Mouse (Mus musculus) cerebellum, postnatal 25 days (tissue): ENCODE measurements around the gene Fxr2.
A peak's percentile ranks its signal among the peaks of the same experiment; 100 is the strongest.

Experiments used
- DNase-seq, 2 experiments: peaks; one replicate each; pipeline ENCODE4 v3.0.0; 2021; ENCODE audit warnings: mixed read lengths in 2 of 2

Gene Fxr2

DNA sequence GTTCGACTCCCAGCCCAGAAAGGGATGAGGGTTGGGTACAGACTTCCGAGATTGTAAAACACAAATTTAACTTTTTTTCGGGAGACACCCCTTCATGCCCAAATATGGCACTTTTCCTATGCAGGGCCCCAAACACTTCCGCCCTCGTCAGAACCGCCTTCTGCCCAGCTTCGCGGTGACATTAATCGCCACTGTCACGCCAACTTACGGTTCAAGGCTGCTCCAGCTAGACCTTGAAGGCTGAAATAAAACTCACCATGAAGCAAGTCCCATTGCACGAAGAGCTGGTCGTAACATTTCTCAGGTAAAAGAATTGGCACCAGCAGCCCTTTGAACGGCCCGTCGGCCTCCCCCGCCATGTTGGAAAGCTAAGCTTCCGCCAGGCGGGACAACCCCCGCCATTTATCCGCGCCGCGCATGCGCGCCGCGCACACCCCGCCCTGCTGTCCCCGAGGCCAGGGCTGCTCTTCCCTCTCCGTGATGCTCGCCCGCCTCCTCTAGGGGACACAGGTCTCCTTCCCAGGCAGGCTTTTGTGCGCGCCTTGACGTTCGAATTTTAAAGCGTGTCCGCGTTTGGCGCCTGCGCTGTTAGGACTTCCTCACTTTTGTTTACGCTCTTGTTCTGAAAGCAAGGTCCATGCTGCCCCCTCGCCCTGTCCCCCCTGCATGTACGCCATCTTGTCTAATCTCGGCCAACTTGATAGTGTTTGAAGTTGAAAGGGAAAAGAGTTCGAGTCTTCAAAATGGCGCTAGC is 29.6 kb downstream of the Fxr2 start, which contains the start of gene Mpdu1:
TSS of gene Mpdu1 (minus strand) at position 430 of the 754 bp plus-strand sequence.
- peak; percentile 93 to 95 for DNase-seq

DNA sequence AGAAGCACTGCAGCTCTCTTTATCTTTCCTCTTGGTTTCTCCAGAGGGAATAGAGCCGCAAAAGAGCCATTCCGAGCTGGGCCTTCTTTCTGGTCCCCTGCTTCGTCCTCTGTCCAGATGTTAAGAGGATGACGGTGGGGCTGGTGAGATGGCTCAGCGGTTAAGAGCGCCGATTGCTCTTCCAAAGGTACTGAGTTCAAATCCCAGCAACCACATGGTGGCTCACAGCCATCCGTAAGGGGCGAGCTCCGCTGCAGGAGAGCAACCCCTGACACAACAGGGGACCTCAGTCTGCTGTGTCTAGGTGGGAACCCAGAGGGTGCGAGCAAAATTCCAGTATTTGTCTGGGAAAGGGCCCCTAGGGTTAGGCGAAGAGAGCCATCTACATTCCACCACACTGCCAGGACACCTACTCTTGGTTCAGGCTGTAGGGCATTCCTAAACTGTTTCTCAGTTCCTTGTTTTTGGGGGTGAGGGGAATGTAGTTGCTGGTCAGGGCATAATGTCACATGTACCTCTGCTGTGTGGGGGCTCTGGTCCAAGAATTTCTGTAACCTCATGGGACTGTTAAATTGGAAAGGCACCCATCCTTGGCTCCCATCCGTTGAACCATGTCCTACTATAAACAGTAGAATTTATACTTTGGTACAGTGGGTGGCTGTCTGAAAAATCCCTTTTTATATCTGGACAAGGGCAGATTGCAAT is 30.3 kb downstream of the Fxr2 start:
- no peak for DNase-seq

DNA sequence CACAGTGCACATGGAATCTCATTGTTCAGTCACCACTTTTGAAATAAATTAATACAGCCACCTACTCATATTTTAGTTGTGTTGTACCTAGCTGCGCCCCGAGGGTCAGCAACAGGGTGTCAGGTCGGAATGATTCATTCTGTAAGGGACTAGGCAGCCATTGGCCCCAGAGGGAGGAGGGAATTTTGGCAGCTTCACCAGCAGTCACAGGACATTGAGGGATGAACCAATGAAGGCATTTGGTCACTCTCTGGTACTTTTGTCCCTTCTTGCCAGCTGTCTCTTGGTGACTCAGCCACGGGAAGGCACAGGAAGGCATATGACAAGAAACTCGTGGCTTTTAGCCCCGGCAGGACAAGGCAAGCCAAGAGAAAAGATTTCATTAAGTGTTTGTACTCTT is 31.0 kb downstream of the Fxr2 start:
- peak in 1 of 2 experiments; percentile 37 for DNase-seq

DNA sequence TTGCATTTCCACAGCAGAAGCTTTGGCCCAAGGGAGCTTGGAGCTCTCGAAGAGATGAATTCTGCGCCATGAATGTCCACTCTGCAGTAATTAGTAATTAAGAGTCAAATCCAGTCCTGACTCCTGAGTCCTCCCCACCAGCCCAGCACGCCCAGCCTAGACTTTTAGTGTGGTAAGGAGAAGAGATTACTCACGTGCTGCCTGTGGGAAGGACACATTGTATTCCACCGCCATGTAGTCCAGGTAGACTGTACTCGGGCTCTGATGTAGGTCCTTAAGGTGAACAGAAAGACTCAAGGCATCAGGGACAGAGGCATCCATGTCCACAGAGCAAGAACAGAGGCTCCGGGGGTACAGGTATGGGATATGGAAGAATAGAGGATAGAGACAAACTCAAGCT is 32.1 kb downstream of the Fxr2 start:
- DNase-seq: no peak

DNA sequence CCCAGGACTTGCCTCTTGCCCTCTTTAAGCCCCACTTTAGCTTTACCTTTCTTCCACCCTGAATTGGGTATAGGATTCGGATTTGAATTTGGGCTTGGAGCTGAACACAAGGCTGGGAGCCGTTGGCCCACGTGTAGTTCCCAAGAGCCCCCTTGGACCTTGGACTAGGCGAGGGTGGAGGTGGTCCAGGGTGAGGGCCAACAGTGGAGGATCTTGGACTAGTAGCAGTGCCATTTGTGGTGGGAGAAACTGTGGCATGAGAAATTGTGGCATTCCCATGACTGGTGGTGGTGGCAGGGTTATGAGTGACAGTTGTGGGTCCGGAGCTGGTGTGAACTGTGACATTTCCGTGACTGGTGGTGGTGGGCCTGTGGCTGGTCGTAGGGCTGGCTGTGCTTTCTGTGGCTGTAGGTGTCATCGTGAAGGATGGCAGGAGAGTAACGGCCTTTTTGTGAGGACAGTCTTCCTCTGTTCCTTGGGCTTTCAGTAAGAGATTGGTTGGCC is 32.7 kb downstream of the Fxr2 start:
- no peak for DNase-seq

DNA sequence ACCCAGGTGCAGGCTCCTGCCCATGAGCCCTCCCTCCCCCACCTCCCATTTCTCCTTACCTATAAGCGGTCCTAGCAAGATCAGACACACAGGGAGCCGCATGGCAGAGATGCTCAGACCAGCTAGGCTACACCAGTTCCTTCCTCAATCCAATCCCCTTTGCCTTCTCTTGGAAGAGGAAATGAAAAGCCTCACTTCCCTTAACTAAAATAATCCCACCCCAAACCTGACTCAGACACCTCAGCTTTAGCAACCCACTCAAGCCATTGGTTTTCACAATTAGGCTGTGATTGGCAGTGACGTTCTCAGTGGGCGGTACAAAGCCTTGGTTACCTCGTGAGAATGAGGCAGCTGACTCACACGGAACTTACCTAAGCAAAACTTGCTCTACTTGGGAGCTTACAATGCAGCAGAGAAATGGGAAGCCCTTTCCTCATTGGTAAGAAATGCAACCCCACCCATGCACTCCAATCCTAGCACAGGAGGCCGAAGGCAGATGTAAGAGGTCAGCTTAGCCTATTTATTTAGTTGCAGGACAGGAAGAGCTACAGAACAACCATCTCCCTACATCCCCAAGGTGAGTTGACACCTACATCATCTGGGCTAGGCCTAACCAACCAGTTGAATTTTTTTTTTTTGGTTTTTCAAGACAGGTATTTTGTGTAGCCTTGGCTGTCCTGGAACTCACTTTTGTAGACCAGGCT is 33.3 kb downstream of the Fxr2 start, which contains the start of gene Cd68:
TSS of gene Cd68 (minus strand) at position 193 of the 704 bp plus-strand sequence.
- no peak for DNase-seq

DNA sequence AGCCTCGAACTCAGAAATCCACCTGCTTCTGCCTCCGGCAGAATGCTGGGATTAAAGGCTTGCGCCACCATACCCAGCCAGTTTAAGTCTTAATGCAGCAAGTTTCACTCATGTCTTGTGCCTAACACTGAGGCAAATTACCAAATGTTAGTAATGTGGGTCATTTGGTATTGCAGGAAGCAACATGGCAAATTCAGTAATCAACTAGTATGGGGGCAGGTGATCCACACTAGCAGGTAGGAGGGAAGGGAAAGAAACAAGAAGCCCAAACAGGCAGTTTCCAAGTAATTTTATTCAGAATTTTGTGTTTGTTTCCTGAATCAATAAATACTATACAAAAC is 33.8 kb downstream of the Fxr2 start:
- no peak for DNase-seq

DNA sequence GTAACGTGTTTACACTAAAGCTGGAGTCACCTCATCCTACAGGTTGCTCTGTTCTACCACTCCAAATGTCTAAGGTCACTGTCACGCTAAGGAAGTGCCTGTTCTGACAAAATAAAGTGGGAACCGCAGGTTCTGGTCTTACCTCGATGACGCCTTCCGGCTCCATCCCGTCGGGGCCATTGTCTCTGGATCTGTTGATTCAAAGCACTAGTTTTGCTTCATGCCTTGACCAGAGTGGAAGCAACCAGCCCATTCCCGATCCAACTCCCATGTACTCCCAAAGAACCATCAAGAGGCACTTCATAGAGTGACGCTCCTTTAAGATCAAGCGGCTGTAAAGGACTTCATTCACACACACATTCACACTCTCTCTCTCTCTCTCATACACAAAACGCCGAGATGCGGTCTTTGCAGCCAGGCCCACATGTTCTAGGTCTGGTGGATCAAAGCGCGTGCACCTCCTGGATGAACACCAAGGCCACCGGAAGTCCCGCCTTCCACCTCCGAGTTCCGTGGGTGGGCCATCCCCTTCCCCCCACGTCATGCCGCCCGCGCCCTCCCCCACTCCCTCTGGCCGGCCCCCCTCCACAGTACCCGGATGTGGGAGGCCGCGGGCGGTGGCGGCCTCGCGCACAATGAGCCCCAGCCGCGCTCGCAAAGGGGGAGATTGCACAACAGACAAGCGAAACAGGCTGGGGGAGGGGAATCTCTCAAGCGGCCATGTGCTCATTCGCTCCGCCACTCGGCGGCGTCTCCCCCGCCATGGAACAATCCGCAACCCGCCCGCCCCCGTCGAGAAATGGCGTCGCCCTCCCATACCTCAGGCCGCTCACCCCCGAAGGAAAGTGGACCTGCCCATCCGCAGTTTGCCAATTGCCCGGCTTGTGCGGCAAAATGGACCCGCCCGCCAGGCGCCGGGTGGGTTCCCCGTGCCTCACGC is 38.3 kb downstream of the Fxr2 start:
- DNase-seq: peak; percentile 96 to 98

DNA sequence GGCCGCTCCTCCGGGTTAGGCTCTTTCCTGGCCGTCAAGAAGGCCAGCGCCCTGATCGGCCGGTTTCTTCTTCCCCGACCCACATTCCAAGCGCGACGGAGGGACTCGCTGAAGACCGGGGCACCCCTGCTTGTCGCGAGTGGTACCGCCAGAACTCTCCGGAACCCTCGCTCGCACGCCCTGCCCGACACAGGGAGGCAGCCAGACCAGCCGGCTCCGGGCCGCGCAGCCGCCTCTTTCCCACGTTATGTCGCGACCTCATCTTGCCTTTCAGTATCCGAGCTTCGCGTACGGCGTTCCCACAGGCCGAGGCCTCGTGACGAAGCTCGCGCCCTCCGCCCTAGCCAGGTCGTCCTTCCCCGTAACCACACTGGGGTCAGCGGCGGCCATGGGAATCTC is 38.9 kb downstream of the Fxr2 start:
- no peak for DNase-seq

DNA sequence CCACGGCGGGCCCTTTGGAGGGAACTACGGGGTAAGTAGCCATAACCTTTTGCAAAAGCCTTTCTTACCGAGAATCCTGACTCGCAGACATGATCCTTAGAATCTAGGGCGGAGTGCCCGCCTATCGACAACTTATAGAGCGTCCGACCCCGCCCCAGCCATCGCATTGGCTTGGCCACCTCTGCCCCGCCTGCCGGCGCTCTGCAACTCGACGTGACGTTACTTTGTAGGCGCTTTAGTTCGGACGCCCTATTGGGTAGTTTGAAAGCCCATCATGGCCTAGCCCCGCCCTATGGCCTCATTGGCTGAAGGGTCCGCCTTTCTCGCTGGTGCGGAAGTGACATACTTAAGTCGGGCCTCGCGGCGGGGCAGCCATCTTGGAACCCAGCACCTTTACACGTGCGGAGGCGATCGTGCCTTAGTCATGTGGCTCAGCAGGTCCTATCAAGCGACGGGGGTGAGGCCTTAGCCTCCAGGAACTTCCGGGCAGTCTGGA is 39.5 kb downstream of the Fxr2 start, which contains the start of gene Eif4a1:
TSS of gene Eif4a1 (minus strand) at position 213 of the 496 bp plus-strand sequence.
- peak; percentile 100 for DNase-seq

DNA sequence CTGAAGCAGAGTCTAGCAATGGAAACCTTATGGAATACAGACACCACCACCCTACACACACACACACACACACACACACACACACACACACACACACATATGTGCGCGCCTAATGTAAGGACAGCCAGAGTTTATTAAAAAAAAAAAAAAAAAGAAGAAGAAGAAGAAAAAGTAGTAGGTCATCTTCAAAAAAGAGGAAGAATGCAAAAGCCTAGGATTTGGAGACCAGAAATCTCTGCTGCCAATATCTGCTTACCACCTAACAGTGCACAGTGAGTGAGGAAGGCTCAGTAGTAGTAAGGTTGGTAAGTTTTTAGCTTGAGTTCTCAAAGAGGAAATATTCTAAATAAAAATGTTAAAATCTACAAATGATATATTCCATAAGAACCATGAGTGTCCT is 46.4 kb downstream of the Fxr2 start:
- DNase-seq: no peak

DNA sequence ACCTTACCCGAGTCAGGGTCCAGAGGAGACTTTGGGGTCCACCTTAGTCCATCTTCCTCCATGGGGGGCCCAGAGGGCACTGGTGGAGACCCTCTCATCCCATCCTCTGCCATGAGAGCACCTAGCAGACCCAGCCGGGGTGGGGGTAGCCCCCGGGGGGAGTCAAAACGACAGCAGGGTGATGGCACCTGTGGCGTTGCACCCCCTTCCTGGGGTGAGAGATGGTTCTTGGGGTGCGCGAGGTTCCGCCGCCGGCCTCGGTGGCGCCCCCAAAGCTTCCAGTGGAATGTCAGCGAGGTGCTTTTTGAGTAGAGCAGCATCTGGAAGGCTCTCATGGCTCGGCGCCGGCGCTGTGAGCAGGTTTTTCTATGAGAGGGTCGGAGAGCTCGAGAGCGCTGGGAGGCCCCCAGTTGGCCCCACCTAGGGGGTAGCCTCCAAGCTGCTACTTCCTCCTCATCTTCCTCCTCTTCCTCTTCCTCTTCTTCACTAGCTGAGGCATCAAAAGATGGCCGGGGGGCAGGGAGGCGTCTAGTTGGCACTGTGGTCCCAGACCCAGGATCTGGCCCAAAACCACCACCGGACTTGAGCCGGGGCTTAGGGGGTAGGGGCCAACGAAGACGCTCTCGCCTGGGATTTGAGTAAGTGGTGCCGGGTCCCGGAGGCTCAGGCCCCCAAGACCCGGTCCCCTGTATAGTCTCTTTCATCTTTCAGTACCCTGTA is 47.5 kb downstream of the Fxr2 start:
- DNase-seq: peak in 1 of 2 experiments; percentile 43

DNA sequence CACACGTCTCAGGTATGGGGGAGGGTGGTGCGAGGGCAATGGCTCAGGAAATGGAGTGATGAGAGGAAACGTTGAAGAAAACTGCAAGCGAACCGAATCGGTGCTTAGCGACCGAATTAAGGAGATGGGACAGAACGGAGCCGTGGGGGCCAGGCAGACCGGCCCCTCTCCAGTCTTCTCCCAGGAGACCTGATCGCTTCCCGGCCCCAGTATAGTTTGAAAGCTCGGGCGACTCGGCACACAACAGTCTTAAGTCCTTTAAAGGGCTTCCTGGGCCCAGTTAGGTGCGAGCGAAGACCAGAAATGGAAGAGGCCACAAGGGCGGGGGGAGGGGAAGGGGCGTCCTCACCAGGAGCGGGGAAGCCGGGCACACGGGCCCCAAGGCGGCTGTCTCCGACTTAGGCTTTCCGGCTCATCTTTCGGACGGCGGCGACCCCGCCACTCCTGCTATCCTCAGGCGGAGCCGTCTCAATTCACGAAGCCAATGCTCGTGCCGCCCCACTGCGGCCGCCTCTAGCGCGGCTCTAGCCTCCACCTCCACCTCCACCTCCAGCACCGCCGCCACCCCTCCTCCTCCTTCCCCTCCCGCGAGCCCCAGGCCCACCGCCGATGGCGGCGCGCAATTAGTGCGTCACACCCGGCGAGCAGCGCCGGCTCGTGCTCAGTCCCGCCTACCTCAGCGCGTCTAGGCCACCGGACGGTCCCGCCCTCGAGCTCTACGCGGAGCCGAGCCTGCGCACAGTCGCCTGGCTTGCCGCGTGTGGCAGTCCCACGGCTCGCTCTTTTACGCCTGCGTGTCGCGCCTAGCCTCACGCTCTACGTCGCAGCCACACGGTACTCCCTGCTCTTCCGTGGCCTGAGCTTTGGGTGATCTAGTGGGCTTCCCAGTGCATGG is 48.8 kb downstream of the Fxr2 start, which contains the start of gene Senp3:
TSS of gene Senp3 (minus strand) at position 771 of the 895 bp plus-strand sequence.
- DNase-seq: peak; percentile 97 to 98

DNA sequence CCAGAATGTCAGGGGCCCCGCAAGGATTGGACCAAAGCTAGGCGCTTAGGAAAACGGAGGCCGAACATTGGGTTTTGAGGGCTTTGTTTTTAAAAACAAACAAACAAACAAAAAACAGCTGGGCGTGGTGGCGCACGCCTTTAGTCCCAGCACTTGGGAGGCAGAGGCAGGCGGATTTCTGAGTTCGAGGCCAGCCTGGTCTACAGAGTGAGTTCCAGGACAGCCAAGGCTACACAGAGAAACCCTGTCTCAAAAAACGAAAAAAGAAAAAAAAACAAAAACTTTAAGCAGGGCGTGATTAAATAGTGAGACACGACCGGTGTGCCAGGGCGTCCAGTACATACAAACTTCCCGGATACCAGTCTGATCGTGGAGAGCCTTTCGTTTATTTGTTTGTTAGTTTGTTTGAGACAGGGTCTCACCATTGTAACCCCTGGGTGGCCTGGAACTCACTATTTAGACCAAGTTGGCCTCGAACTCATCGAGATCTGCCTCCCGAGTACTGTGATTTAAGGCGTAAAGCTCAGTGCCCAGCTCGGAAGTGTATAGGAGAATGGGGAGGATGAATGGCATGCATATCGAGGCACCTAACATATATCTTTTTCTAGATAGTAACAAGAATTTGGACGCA is 49.5 kb downstream of the Fxr2 start:
- peak; percentile 35 to 42 for DNase-seq

DNA sequence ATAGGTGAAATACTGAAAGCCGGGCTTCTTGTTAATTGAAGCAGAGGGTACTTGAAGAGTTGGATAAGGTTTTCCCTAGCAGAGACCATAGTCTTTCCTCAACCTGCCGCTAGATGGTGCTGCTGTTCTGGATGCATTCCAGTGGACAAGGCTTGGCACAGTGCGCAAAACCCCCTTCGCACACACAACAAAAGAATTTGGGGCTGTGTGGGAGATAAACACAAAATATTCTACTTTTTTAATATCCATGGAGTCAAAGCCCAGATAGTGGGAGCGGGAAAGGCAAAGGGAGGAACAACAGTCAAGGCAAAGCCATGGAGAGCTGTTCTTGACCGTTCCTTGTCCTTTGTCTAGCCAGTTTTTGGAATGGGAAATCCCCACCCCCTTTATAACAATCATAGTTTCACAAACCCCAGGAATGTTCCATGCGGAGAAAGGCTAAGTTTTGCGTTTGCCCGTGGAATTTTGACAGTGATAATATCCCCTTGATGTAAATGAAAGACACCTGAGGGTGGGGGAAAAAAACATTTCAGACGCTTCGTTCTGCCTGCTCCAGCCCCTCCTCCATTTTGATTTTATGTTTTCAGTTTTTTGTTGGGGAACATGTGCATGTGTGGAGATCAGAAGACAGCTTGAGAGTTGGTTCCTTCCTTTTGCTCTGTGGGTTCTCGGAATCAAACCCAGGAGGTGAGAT is 50.2 kb downstream of the Fxr2 start:
- DNase-seq: peak; percentile 94 to 95

DNA sequence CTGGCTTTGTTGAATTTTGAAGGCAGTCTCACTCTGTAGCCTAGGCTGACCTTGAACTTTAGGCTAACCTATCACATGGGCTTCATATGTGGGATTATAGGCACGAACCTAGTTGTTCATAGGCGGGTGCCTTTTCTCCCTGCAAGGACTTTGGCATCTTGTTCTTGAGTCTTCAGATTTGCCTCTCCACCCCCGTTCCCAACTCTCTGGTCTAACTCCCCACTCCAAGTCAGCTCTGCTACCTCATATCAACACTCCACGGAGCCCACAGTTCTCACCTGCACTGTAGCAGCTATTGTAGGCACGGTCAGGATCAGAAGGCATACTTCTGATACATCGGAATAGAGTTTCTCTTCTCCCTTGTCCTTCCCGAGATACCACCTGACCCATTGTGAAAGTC is 50.8 kb downstream of the Fxr2 start:
- no peak for DNase-seq

DNA sequence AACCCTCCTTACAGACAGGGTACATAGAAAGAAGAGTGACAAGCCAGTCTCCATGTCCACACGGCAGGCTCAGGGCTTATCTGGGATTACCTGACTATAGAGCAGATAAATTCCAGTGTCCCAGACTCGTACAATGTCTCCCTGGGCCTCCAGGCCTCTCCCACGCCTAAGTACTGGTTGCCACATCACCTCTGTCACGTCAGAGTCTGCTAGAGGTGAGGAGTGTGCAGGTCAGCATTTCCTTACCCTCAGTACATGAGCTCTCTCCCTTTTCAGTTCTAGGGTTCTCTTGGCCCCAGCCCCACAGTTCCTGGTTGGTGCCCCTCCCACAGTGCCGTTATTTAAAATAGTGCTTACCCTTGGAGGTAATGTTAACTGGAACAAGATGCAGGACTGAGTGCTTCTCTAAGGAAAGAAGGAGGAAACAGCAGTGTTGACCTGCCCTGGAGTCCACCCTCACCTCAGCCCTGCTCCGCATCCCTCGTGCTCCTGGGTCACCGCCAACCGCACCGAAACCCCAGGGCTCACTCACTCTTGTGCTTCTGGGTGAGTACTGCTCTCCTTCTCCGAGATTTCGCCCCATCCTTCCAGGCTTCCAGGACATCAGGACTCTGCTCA is 51.4 kb downstream of the Fxr2 start:
- DNase-seq: peak; percentile 40 to 61

DNA sequence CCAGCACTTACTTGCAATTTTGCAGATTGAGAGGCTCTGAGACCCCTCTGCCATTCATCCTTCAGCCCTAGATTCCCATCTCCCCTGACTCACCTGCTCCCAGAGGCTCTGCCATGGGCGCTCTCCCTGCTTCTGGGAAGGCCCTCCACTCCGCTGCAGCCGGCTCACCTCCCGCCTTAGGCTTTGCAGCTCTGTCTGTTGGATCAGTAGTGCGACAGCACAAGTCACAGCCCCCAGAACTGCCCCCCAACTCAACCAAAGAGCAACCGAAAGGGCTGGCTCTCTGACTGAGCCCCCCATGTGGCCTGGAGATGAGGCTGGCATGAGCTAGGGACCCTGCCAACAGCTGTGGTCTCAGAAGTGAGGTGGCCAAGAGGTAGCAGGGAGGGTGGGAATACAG is 52.1 kb downstream of the Fxr2 start:
- peak; percentile 52 to 56 for DNase-seq
